Mouse (Mus musculus) forebrain, embryonic 14.5 days (tissue): ENCODE measurements around the gene Iqsec1. TPM values are rescaled to one million over a fixed set of nuclear protein-coding genes. Genes with fewer than 3 reads are reported as not detected.

Source experiments
- ATAC-seq: fragments of 200-750 bp; cut with Nextera tagmentation; 2 replicates; pipeline ENCODE4 v1.8.0; 2017; ENCODE audit warnings: mild to moderate bottlenecking, moderate library complexity
- DNase-seq: peaks from one replicate; pipeline ENCODE4 v3.0.0-alpha.2; 2015; ENCODE audit warnings: low spot score
- H3K27ac ChIP-seq: fragments of 300-500 bp; sonication (generic); 2 replicates; pipeline ENCODE4 v1.5.1; 2014; ENCODE audit warnings: low read depth, mild to moderate bottlenecking, control low read depth, low read length, moderate library complexity
- H3K27me3 ChIP-seq: fragments of 300-500 bp; sonication (generic); replicated peaks from 2 replicates; pipeline ENCODE4 v1.6.1; 2014; ENCODE audit warnings: low read length, control low read depth, mixed read lengths; ENCODE audit not compliant: control insufficient read depth, insufficient read depth
- H3K36me3 ChIP-seq: fragments of 300-500 bp; sonication (generic); 2 replicates; pipeline ENCODE4 v1.6.1; 2014; ENCODE audit warnings: low read length, control low read depth; ENCODE audit not compliant: control insufficient read depth, insufficient read depth
- H3K4me1 ChIP-seq: fragments of 300-500 bp; sonication (generic); 2 replicates; pipeline ENCODE4 v1.6.1; 2014; ENCODE audit warnings: antibody characterized with exemption, low read length, control low read depth; ENCODE audit not compliant: control insufficient read depth, insufficient read depth
- H3K4me2 ChIP-seq: fragments of 300-500 bp; sonication (generic); 2 replicates; pipeline ENCODE4 v1.6.1; 2014; ENCODE audit warnings: mild to moderate bottlenecking, control low read depth, low read length
- H3K4me3 ChIP-seq: fragments of 300-500 bp; sonication (generic); 2 replicates; pipeline ENCODE4 v1.5.1; 2014; ENCODE audit warnings: low read depth, low read length, control low read depth
- H3K9ac ChIP-seq: fragments of 300-500 bp; sonication (generic); 2 replicates; pipeline ENCODE4 v1.6.1; 2014; ENCODE audit warnings: mild to moderate bottlenecking, low read length, control low read depth, moderate library complexity
- H3K9me3 ChIP-seq: fragments of 300-500 bp; sonication (generic); replicated peaks from 2 replicates; pipeline ENCODE4 v1.6.1; 2016; ENCODE audit warnings: low read length, control low read depth, mixed read lengths; ENCODE audit not compliant: control insufficient read depth
- WGBS: fragments of 180-500 bp; shearing (Covaris S2); extraction: QIAGEN DNeasy Blood & Tissue Kit; methylation state at CpG from one replicate; pipeline ENCODE4 v1.1.7; 2014; 5-methylcytosine and 5-hydroxymethylcytosine counted together
- polyA plus RNA-seq: library from polyadenylated mRNA; unstranded; fragments of >200 nt; fragmentation: Nextera tagmentation; extraction: Ambion mirVana; gene quantifications from 2 replicates; pipeline ENCODE4 v1.2.1, GENCODE M21; 2014

The Iqsec1 gene
- polyA plus RNA-seq, 1 experiment from 2014 or later = 15.0 TPM

DNA sequence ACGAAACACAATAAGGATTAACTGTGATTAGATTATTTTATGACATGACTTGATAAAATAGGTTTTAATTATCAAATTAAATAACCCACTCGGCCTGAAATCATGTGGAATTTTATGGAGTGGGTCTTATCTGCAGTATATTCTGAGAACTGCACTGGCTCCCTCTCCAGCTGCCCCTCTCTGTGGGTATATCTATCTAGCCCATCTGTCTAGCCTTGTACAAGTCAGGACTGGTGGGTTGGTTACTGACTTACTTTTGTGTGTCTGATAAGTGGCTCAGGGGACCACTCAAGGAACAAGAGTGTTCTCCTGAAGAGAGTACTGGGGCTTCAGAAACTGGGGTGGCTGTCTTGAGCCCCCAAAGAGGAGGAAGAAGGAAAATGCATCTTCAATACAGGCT lies 18.7 kb upstream of the Iqsec1 start:
- 74% methylated on average over 2 of the region's 2 CpGs for WGBS
- Histone ChIP-seq H3K9me3 (no peaks in the 10 kb centered on the region), H3K4me2 (no peak overlapping the region), H3K4me3 (no peak overlapping the region), H3K9ac (no peak overlapping the region), H3K27me3 (no peaks in the 10 kb centered on the region), H3K27ac (no peak overlapping the region), H3K36me3 (no peaks in the 10 kb centered on the region), H3K4me1 (no peaks in the 10 kb centered on the region)
- ATAC-seq = no peak
- no peak for DNase-seq

DNA sequence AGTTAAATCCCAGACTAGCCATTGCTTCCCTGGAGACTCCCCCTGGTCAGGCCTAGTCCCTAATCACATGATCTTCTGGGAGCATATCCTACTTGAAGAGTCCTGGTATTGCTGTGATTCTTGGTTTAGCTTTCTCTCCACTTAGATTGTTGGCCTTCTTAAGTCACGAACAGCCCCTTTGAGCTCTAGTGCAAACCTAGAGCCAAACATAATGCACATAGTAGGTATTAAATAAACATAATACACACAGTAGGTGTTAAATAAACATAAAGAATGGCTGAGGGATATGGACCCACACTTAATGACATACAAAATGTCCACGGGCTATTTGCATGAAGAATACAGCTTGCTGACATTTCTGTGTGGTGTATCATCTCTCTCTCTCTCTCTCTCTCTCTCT lies 15.7 kb upstream of the Iqsec1 start:
- Histone ChIP-seq H3K27ac (no peak overlapping the region), H3K9ac (no peak overlapping the region), H3K4me1 (peaks cover 3% of the 10 kb centered on the region; the same call in 1 of the 2 replicates), H3K36me3 (no peaks in the 10 kb centered on the region), H3K27me3 (no peaks in the 10 kb centered on the region), H3K4me3 (no peak overlapping the region), H3K9me3 (no peaks in the 10 kb centered on the region), H3K4me2 (no peak overlapping the region)
- WGBS = 84% methylated on average over 2 of the region's 2 CpGs
- ATAC-seq (no peak), DNase-seq (no peak)

DNA sequence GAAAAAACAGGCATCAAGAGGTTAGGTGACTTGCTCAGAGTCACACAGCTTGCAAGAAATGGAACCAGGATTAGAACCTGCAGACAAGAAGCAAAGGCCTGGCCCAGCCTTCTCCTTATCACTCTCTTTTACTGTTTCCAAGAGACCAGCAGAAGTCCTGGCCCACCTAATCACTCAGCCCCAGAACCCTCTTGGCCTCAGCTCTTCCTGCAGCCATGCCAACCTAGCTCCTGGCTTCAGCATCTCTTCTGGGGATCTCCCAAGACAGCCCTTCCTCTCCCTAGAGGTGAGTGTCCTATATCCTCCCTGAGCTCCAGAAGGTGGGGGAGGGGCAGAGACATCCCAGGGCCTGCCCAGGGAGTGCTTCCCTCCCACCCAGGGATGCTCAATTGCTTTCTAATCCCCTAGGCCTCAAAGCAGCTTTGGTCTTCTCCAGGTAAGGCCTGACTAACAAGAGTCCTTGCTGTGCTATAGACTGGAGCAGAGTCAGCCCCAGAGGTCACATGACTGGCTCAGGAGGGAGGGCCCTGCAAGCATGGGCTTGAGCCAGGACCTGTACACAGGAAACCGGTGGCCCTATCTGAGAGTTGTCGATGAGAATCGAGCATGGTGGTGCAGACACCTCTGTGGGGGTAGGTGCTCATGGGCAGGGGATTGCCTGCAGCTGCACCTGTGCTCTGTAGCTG lies 15.0 kb upstream of the Iqsec1 start:
- H3K4me1 ChIP-seq = peaks cover 3% of the 10 kb centered on the region; the same call in 1 of the 2 replicates
- no peak for ATAC-seq

DNA sequence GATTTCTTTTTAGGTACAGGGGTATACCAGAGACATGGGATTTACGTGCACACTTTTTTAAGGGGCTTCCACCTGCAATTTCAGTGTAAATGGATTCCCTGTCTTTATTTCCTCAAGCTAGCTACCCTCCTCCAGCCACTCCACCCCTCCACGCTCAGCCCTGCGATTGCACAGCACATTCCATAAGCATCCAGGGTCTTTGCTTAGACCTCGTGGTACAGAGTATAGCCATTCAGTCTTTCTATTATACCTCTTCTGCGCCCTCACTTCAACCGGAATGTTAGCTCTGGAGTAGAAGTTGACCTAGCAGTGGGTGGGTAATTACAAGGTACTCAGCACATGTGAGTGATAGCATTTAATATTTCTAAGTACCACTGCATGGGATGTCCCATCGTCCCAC lies 13.1 kb upstream of the Iqsec1 start:
- H3K4me2 ChIP-seq = no peak overlapping the region

More for the DNA sequence above, 15.0 kb upstream of the Iqsec1 start:
- Histone ChIP-seq H3K9me3 (no peaks in the 10 kb centered on the region), H3K9ac (no peak overlapping the region), H3K4me3 (no peak overlapping the region), H3K4me2 (no peak overlapping the region), H3K27ac (no peak overlapping the region), H3K27me3 (no peaks in the 10 kb centered on the region), H3K36me3 (no peaks in the 10 kb centered on the region)
- no peak for DNase-seq
- WGBS = 29% methylated on average over 3 of the region's 3 CpGs

DNA sequence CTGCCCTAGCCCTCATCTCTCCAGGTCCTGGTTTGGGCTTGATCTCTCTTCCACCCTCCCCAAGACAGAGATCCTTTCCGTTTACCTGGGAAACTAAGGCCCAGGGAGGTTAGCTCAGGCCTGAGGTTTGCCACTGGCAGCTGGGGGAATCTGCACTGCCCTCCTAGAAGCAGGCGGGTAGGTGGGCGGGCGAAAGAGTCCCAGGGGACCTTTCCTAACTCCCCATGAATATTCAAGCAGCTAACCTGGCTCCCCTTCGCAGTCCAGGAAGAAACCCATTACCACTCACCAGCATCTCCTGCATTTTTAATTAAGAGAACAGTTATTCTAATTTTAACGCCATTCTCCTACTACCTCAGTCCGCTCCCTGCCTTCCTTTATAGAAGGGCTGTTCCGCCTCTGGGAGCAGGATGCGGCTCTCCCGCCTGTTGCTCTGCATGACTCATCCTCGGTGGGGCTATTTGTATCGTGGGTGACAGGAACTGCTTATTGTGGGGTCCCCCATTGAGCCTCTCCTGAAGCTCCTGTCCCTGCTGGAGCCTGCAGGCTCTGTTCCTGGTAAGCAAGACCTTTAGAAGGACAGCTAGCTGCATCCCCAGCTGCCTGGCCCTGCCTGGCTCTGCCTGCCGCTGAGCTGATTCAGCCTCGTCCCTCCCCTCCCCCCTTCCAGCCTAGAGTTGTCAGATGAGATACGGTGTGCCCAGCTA lies 12.5 kb upstream of the Iqsec1 start:
- H3K4me3 ChIP-seq = no peak overlapping the region
- no peak overlapping the region for H3K27ac ChIP-seq
- WGBS = 9% methylated on average over 15 of the region's 15 CpGs
- peaks cover 3% of the 10 kb centered on the region; the same call in 1 of the 2 replicates for H3K4me1 ChIP-seq
- no peaks in the 10 kb centered on the region for H3K9me3 ChIP-seq
- peak; percentile 29; the same call in 1 of the 2 replicates for ATAC-seq
- no peaks in the 10 kb centered on the region for H3K27me3 ChIP-seq
- H3K4me2 ChIP-seq = peak overlapping the region; percentile 31; the same call in 1 of the 2 replicates
- H3K36me3 ChIP-seq = no peaks in the 10 kb centered on the region
- peak; percentile 30 for DNase-seq
- H3K9ac ChIP-seq = no peak overlapping the region

More for the DNA sequence above, 13.1 kb upstream of the Iqsec1 start:
- Histone ChIP-seq H3K4me3 (no peak overlapping the region), H3K36me3 (no peaks in the 10 kb centered on the region), H3K9me3 (no peaks in the 10 kb centered on the region), H3K4me1 (peaks cover 3% of the 10 kb centered on the region; the same call in 1 of the 2 replicates), H3K27ac (no peak overlapping the region), H3K27me3 (no peaks in the 10 kb centered on the region), H3K9ac (no peak overlapping the region)
- no peak for ATAC-seq
- no peak for DNase-seq
- WGBS = 39% methylated on average over 7 of the region's 7 CpGs

DNA sequence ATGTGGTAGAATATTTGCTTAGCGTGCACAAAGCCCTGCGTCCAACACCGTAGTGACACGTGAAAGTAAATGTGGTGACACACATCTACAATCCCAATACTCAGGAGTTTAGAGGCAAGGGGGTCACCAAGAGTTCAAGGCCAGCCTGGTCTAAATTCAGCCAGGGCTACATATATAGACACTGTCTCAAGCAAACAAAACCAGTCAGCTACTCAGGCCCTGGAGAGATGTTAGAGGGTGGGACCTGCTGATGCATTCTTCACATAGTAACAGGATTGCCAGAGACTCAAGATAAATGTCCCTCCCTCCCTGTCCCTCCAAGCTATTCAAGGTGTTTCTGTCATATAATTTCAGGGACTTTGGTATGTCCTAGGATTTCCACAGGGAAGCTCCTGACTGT lies 10.7 kb upstream of the Iqsec1 start:
- Histone ChIP-seq H3K9me3 (no peaks in the 10 kb centered on the region), H3K27ac (no peak overlapping the region), H3K4me3 (no peak overlapping the region), H3K9ac (no peak overlapping the region), H3K4me1 (peaks cover 3% of the 10 kb centered on the region; the same call in 1 of the 2 replicates), H3K36me3 (no peaks in the 10 kb centered on the region), H3K27me3 (no peaks in the 10 kb centered on the region), H3K4me2 (no peak overlapping the region)
- ATAC-seq (no peak), DNase-seq (no peak)
- 96% methylated on average over 4 of the region's 4 CpGs for WGBS

DNA sequence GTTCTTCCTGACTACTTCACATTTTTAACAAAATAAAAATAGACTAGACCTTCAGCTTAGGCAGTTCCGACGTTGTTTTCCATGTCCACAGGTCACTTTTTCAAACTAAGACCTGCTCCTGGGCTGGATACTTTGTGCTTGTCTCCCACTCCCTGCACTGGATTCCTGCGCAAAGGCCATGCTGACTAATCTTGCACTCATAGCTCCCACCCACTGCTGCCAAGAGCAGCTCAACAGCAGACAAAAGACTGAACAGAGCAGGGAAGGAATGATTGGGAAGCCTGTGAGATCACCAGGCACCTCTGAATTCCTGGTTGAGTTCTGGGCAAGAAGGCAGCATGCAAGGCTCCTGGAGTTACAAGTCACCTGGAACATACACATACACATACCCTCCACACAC lies 8.5 kb upstream of the Iqsec1 start:
- 91% methylated on average over 3 of the region's 3 CpGs for WGBS
- Histone ChIP-seq H3K4me3 (no peak overlapping the region), H3K27ac (no peak overlapping the region), H3K9ac (no peak overlapping the region), H3K27me3 (no peaks in the 10 kb centered on the region), H3K4me1 (peaks cover 3% of the 10 kb centered on the region; the same call in 1 of the 2 replicates), H3K4me2 (no peak overlapping the region), H3K36me3 (no peaks in the 10 kb centered on the region), H3K9me3 (no peaks in the 10 kb centered on the region)
- DNase-seq = no peak
- no peak for ATAC-seq

DNA sequence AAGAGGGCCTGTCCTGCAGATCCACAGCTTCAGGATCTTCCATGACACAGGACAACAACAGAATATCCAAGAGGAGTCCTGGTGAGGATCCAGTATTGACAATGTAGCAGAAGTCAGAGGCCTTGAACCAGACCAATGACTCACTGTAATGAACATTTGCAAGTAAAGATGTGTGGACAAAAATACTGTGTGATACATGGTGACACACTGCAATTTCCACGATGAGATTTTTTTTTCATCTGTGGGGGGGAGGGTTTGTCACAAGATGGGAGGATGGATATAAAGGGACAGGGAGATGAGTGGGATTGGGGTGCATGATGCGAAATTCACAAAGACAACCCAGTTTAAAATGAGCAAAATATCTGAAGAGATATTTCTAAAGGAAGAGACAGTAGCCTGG lies 7.7 kb upstream of the Iqsec1 start:
- H3K9ac ChIP-seq = no peak overlapping the region
- H3K27me3 ChIP-seq = no peaks in the 10 kb centered on the region
- 90% methylated on average over 2 of the region's 2 CpGs for WGBS
- no peaks in the 10 kb centered on the region for H3K36me3 ChIP-seq
- H3K9me3 ChIP-seq = no peaks in the 10 kb centered on the region
- H3K4me1 ChIP-seq = peaks cover 1% of the 10 kb centered on the region; the same call in 1 of the 2 replicates
- H3K4me2 ChIP-seq = no peak overlapping the region
- DNase-seq = no peak
- no peak for ATAC-seq
- no peak overlapping the region for H3K4me3 ChIP-seq
- H3K27ac ChIP-seq = no peak overlapping the region

DNA sequence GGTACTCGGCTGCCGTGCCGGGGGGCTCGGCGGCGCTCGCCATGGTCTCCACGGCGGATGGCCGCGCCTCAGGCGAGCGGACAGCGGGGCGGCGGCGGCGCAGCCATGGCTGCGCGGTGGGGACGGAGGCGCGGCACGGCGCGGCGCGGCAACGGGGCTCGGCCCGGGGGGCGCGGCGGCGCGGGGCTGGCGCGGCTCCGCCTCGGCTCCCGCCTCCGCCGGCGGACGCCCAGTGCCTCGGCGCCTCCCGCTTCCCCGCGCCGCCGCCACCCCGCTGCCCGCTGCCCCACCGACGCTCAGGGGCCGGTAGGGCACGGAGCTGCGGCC lies 223 bp downstream of the Iqsec1 start:
- peak; percentile 43 for ATAC-seq

More for the DNA sequence above, 223 bp downstream of the Iqsec1 start:
- no peak overlapping the region; the same call in 1 of the 2 replicates for H3K27ac ChIP-seq
- peak overlapping the region; percentile 72 for H3K9ac ChIP-seq
- peak overlapping the region; percentile 100 for H3K4me2 ChIP-seq
- WGBS = under 1% methylated on average over 29 of the region's 59 CpGs
- H3K4me3 ChIP-seq = peak overlapping the region; percentile 63
- DNase-seq = no peak
- no peaks in the 10 kb centered on the region for H3K36me3 ChIP-seq
- H3K9me3 ChIP-seq = 0 out of 2 replicates have a peak, but pooled peaks cover 4% of the 10 kb centered on the region
- peaks cover 8% of the 10 kb centered on the region for H3K4me1 ChIP-seq
- H3K27me3 ChIP-seq = no peaks in the 10 kb centered on the region; the same call in 1 of the 2 replicates
